Mouse (Mus musculus) embryonic stem cell, embryonic (primary cell): Measurements from ENCODE around the gene Gm10964.

Experiments
- CTCF ChIA-PET, 4 experiments: fragments of 300-600 bp in 2 of 4; fragments of 350-600 bp in 2 of 4; sonication (Branson Sonifier 250); formaldehyde crosslinking; loops; one replicate each; lab custom pipeline; 2022; ENCODE audit warnings: inconsistent platforms in 2 of 4; lab: Charles Lee
- POLR2A ChIA-PET, 4 experiments: fragments of 300-600 bp in 2 of 4; fragments of 350-600 bp in 2 of 4; sonication (Branson Sonifier 250); formaldehyde crosslinking; loops; one replicate each; lab custom pipeline; 2022; ENCODE audit warnings: antibody characterized with exemption in 4 of 4, inconsistent platforms in 1 of 4; lab: Charles Lee

The Gm10964 gene

GRCm38 (mm10) chr3:103789891-103790345 is 50.8 kb downstream of the Gm10964 start:
- CTCF ChIA-PET, result interaction anchor here in 3 of 4 experiments (0.6 to 1.1 kb wide), 6 partner anchors 18 to 972 kb away, joined by 3 to 10 read pairs (median 3); partner anchors contain the start of genes Ap4b1 (in 2 of the 3), Dclre1b (in 2 of the 3) and Gm43064 (in 2 of the 3)

GRCm38 (mm10) chr3:103790346-103791145 is 51.4 kb downstream of the Gm10964 start:
- CTCF ChIA-PET, result interaction anchor here (0.5 to 1.1 kb wide), 6 partner anchors 19 to 971 kb away, joined by 3 to 10 read pairs (median 3); partner anchors contain the start of genes Ap4b1 (in 2 of the 4), Dclre1b (in 2 of the 4) and Gm43064 (in 2 of the 4)

More at GRCm38 (mm10) chr3:103789891-103790345, 50.8 kb downstream of the Gm10964 start:
- POLR2A ChIA-PET, result interaction anchor here (0.6 to 9.2 kb wide), 34 partner anchors 10 to 1837 kb away, joined by 3 to 166 read pairs (median 4); partner anchors contain the start of genes Ap4b1 (in 4 of the 4), Dclre1b (in 4 of the 4), Gm43064 (in 4 of the 4) and Olfml3 (in 2 of the 4)

DNA sequence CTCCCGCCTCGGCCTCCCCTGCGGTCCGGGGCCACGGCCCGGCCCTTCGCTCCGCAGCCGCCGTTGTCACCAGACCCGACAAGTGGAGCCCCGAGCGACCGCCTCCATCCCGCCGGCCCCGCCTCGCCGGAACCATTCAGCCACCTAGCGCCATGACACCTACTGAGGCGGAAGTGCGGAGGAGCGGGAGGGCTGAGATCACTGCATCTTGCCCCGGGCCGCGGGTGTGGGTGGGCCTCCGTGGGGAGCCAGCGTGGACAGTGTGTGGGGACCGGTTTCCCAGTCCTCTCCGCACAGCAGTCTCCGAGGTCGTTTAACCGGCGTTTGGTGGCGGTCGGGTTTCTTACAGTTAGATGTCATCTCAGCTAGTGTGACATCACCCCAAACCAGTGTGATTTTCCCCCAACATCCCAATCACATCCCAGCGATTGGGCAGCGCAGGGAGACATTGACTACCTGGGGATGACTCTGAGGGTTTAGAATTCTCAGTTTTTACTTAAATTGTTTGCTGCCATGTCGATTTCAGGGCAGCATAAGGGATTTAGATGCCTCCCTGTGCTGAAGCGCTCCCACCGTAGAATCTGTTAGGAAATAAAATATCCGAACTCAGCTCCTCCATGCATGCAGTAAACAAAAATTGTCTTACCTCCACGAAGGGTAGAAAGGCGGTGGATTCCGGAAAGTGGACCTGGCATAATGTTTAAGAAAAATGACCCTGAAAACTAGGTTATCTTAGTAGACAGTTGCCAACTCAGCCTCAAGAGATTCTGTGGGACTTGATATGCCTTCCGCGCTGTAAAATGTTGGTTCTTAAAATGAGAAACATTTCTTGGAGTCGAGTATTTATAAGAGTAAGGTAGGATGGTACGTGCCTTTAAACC is 52.3 kb downstream of the Gm10964 start, which contains the start of gene Hipk1:
Gene Hipk1, minus strand, starts transcription at position 334 of the 881 bp plus-strand sequence.
- ChIA-PET CTCF (interaction anchor here in 2 of 4 experiments (0.5 to 1.0 kb wide), 2 partner anchors 18 to 833 kb away, joined by 3 to 4 read pairs; partner anchors contain the start of genes Ap4b1 (in 1 of the 2), Dclre1b (in 1 of the 2) and Gm43064 (in 1 of the 2)), POLR2A (interaction anchor here in 3 of 4 experiments (0.5 to 9.2 kb wide), 20 partner anchors 9 to 408 kb away, joined by 3 to 166 read pairs (median 4); partner anchors contain the start of genes Ap4b1 (in 3 of the 3), Dclre1b (in 3 of the 3), Gm43064 (in 3 of the 3) and Rsbn1 (in 1 of the 3))

More at GRCm38 (mm10) chr3:103790346-103791145, 51.4 kb downstream of the Gm10964 start:
- POLR2A ChIA-PET, result interaction anchor here (0.5 to 9.2 kb wide), 34 partner anchors 8 to 651 kb away, joined by 3 to 166 read pairs (median 4); partner anchors contain the start of genes Ap4b1 (in 4 of the 4), Dclre1b (in 4 of the 4), Gm43064 (in 4 of the 4) and Rsbn1 (in 2 of the 4)

- ChIA-PET CTCF (interaction anchor here in 1 of 4 experiments (1.0 kb wide), 1 partner anchor 17 kb away, joined by 3 read pairs; the partner anchor contains the start of genes Ap4b1, Dclre1b and Gm43064), POLR2A (interaction anchor here in 3 of 4 experiments (1.0 to 9.2 kb wide), 8 partner anchors 9 to 19 kb away, joined by 3 to 166 read pairs (median 19); partner anchors contain the start of genes Ap4b1 (in 3 of the 3), Dclre1b (in 3 of the 3) and Gm43064 (in 3 of the 3))
Observed at GRCm38 (mm10) chr3:103792111-103792406, 52.9 kb downstream of the Gm10964 start.

DNA sequence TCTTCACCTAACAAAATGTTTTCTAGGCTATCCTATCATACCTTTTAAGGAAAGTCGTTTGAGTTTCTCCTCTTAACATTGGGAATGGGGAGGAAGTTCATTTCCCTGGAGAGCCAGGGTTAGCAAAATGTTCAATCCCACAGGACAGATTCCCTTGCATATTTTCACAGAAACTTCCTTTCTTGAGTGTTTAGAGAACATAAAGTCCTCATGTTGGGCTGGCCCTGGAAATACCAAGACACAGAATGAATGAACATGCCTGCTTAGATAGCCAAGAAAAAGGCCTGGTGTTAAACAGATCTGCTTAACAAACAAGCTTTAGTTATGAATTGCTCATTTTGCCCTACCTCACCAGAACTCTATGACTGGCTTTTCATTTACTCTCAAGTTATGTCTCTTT is 53.4 kb downstream of the Gm10964 start:
- CTCF ChIA-PET, result interaction anchor here in 1 of 4 experiments (0.8 kb wide), 1 partner anchor 59 kb away, joined by 3 read pairs; no protein-coding TSS in a partner anchor
- POLR2A ChIA-PET, result interaction anchor here in 2 of 4 experiments (0.7 to 1.8 kb wide), 6 partner anchors 17 to 703 kb away, joined by 3 to 9 read pairs (median 3); partner anchors contain the start of genes Ap4b1 (in 2 of the 2), Dclre1b (in 2 of the 2) and Gm43064 (in 2 of the 2)
